Mouse (Mus musculus) forelimb bud, embryonic 11.5 days (tissue): ENCODE measurements at regions not wholly inside any gene's neighbourhood (a gene's known extent, or its start where the extent isn't known, plus 50 kb on each side); places are given as distances from the start of the nearest gene placed in this dataset.

Experiments
- DNase-seq: peaks from one replicate; pipeline ENCODE4 v3.0.0-alpha.2; 2012; ENCODE audit warnings: low read depth, low spot score

DNA sequence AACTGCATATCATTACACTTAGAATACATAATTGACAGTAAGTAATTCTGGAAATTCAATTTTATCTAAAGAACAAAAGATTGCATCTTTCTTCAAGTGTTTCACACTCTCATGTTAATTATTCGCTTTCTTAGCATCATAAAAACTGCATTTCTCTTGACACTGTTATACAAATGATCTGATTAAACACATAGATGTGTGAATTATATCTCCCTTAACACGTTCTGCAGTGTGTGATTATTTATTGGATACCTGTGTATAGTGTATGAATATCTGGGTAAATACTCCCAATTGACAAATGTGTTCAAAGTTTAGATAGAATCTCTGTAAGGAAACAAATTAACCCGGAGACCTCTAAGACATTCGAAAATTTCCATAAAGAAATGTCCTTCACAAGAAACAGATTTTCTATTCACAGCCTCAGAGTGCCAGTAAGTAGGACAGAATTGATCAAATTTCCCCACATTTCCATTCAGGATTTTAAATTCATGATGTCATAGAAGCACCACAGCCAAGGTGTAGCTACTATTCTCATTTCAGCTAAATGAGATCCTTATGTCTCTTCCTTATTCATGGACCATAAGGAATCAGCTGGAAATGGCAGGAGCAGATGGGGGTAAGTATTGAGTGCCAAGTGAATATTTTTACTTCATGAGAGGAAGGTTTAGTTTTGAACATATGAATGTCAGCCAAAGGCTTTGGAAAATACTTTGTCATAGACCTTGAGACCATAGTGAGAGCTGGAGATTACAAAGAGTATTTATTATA lies 2231.6 kb downstream of the Pcdh9 start:
- DNase-seq: no peak

DNA sequence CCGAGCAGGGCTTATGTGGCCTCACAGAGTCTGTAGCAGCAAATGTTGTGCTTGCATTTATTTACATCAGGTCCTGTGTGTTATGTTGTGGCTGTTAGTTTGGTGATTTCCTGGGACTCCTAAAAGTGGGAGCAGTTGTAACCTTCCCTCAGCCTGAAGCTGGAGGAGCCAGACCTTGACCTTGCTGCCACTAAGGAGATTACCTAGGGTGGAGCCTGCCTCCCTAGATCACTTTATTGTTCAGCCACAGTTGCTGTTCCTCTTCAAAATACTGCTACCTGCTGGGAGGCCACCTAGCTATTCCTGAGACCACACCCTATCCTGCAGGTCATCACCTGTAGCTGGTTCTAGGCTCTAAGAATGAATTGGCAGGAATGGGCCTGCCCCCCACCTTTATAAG lies 2234.5 kb downstream of the Pcdh9 start:
- DNase-seq: no peak

DNA sequence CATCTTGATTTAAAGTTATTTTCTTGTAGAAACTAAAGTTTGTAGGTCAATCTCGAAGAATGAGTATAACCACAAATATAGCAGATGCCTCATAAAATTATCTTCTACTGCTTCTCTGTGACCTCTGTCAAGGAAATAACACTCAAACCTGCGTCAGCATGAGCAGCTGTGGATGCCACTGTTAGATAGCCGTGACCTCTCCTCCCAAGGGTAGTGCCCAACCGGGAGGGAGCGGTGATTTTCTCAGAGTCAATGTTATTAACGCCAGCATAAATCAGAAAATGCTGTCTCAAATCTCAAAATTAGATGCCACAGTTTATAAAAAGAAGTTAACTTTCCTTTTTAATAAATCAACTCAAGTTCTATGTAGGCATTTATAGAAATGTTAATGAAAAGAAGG lies 2259.5 kb downstream of the Pcdh9 start:
- DNase-seq: peak; percentile 6

GRCm38 (mm10) chr14:91614391-91614790 lies 2276.1 kb downstream of the Pcdh9 start:
- DNase-seq: no peak

DNA sequence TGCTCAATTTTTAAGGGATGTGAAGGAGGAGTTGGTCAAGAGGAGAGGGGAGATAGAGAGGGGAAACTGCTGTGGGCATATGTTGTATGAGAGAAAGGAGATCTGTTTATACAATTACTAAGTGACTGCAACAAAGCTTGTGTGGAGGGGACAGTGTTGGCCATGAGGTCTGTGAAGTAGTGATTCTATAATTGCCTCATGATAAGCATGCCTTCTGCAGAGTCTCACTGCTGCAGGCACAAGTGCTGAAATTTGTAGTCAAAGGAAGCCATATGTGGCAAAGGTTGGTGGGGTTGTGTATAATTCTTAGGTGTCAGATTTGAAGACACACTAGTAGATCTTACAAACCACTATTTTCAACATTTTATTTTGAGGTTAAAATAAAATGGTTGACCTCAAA lies 2285.9 kb downstream of the Pcdh9 start:
- DNase-seq: no peak

DNA sequence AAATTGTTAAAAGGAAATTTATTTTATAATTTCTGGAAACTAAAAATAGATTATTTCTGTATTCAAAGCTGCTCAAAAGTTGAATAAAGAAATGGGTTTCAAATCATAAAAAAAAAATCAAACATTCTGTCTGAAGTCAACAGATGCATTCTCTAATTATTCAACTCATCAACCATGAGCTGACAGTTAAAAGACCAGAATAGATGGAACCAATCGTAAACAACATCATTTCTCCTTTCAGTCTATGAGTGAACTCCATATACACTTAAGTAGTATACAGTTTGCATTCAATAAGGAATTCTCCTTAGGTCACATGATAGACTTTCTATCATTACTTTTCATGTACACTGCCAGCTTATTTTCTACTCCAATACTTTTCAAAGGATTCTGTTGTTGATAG lies 2308.0 kb downstream of the Pcdh9 start:
- DNase-seq: no peak

DNA sequence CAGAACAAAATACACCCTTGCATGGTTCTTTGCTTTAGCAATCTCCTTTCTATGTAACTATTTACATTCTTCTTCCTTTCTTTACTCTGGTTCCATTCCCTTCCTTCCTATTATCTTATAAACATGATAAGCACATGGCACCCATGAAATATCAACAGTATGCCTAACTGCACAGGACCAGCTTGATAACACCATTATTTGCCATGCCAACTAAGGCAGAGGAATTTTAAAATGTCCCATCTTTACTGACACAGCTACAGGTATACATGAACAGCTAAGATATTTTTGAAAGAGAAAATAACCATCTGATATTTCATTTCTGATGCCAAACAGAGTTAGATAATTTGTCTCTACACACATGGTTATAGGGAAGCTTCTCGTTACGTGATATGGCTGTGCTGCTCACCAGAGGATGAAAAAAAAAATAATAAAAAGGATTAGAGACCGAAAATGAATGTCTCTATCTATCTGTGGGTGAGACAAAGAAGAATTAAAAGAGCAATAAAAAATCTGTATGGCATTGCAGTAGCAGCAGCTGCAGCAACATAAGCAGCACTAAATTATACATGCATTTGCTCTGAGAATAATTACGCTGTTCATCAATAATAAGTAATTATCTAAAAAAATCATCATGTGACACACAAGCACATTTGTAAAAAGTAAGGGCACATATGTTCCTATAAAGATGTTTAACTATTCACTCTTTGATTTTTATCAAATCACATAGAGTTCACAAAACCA lies 2308.6 kb downstream of the Pcdh9 start:
- DNase-seq: no peak

DNA sequence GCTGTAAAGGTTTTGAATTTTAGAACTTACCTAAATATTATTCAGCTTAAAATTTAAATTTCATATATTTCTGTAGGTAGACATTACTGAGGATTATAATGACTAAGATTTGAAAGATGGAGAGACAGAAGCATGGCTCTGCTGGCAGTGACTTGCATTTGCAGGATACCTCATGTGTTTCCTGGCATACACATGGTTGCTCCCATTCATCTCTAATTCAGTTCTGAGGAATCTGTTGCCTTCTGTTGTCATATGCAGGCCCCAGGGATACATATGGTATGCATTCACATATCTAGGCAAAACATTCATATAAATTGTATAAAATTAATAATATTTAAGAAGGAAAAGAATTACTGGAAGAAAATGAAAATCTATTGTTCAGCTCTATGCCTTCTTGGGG lies 2321.4 kb downstream of the Pcdh9 start:
- DNase-seq: no peak

DNA sequence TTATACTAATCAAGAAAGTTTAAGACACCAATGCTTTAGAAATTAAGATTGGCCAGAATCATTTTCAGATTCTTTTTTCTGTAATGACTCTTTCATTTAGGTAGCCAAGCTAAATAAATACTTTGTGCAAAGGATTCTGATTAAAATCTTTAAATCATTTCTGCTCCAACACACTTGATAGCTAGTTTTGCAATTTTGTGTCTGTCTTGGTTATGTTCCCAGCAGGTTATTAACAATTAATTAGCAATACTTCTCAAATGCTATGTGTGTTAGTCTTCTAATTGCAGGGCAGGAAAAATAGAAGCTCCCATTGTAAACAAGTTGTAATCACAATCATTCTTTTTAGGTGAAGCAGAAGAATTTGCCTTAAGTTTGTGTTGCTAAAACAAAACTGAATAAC lies 2351.3 kb downstream of the Pcdh9 start:
- no peak for DNase-seq

- DNase-seq: no peak
Observed at GRCm38 (mm10) chr14:91534931-91535330, 2355.5 kb downstream of the Pcdh9 start.

DNA sequence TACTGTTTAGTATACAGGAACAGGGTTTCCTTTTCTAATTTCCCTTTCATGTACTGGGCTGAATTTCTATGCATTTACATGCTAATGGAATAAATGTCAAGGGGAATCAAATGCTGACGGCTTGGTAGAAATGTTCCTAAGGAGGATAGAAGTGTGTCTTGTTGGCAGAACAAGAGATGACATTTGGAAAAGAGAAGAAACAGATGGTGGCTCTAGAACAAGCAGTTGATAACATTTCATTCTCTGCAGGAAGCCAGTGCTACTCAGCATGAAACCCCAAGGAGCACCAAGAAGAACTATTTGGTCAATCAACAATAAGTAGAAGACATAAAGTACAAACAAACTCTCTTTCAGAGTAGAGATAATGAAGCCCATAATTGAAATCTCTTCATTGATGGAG lies 2392.0 kb downstream of the Pcdh9 start:
- DNase-seq: no peak

- DNase-seq: no peak
Observed at GRCm38 (mm10) chr14:91478358-91478870, 2412.1 kb downstream of the Pcdh9 start.

DNA sequence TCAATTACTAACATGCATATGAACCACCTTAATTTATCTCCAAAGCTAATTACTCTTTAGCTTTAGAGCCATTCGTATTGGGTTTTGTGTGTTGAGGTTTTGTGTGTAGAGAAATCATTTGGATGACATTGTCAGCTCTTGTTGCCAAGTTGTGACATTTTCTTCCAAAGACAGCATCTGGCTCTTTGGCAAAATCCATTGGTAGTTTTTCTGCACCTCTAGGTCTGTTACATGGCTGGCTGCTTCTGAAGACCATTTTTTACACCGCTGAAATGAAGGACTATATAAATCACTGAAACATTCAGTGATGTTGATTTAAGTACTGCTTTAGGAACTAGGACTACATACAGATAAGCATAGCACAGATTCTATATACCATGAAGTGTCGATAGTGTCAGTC lies 2426.6 kb downstream of the Pcdh9 start:
- no peak for DNase-seq

GRCm38 (mm10) chr14:91462671-91463070 lies 2427.8 kb downstream of the Pcdh9 start:
- no peak for DNase-seq

DNA sequence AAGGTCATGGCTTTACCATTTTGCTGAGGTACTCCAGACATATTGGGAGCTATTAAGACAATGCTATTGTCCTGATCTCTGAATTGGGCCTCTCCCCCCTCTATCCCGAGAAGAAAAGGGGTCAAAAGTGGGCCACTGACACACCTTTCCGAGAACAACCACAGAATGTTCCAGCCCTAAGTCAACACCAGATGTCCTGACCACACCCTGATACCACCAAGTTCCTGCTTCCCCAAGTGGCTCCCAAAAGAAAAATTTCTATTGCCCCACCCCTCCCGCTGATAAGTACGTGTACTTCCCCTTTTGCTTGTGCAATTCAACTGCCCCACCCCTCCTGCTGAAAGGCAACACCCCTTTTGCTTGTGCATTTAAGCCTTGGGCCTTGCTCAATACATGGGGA lies 2431.7 kb downstream of the Pcdh9 start:
- DNase-seq: no peak
